ENCODE assay signal across 17 mouse cellular contexts in the genomic region with DNA sequence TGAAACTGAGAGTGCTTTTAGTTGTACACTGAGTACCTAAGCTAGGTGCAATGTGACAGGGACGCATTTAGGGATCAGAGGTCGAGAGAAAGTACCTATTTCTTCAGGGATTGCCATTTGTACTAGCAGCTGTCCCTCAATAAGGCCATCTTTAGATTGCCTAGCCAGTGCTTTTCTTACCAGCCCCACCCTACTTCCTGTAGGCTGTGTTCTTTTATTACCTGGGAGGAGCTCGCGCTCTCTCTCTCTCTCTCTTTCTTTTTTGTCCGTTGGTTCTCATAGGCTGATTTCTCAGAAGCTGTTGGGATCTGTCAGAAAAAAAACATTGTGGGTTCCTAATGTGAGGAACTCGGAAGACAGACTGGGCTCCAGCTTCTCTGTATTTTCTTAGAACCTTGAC. TPM values are rescaled to one million over a fixed set of nuclear protein-coding genes. Genes with fewer than 3 reads are reported as not detected.
DNase-seq lines count a peak whose midpoint lies in the region; ATAC-seq and TF ChIP-seq lines count a peak whose summit lies in the region.
"Had no signal": no experiment of that assay in that cellular context is flagged by ENCODE, and none has a peak within 500 bp of the region (broad histone marks: within the 10 kb centered on the region; RNA-seq: fewer than 3 reads in every experiment).

No protein-coding gene starts in this region.

- no peaks in the 10 kb centered on the region for H3K27me3 ChIP-seq in heart, embryonic 16.5 days (ENCODE audit: control insufficient read depth, insufficient read depth, low read length)
- H3K27me3 ChIP-seq in heart, embryonic 11.5 days (ENCODE audit: control insufficient read depth, insufficient read depth, low read length): no peaks in the 10 kb centered on the region
- no peaks in the 10 kb centered on the region for H3K27me3 ChIP-seq in small intestine, adult 2 months (ENCODE audit: control insufficient read depth, insufficient read depth, low read length)
- H3K27me3 ChIP-seq: embryonic facial prominence, embryonic 15.5 days; forebrain, embryonic 13.5 days had no signal

- TF ChIP-seq CTCF in small intestine, adult 2 months (IDR thresholded peaks at IDR 0.05; ENCODE audit: extremely low read depth, insufficient read length, insufficient replicate concordance, low read depth, low read length): no peak

- no peak overlapping the region for H3K4me3 ChIP-seq in heart, embryonic 16.5 days (ENCODE audit: low read length)
- H3K4me3 ChIP-seq in heart, embryonic 11.5 days (ENCODE audit: low read depth, low read length): no peak overlapping the region
- peak overlapping the region; percentile 32; the same call in 1 of the 2 replicates for H3K4me3 ChIP-seq in small intestine, adult 2 months (ENCODE audit: low read depth, low read length)
- H3K4me3 ChIP-seq: embryonic facial prominence, embryonic 15.5 days; forebrain, embryonic 13.5 days; hindbrain, embryonic 10.5 days had no signal

- H3K27ac ChIP-seq in heart, embryonic 16.5 days (ENCODE audit: low read length): peak overlapping the region; percentile 24; the same call in 1 of the 2 replicates
- H3K27ac ChIP-seq in heart, embryonic 11.5 days (ENCODE audit: low read depth, low read length): no peak overlapping the region
- H3K27ac ChIP-seq in small intestine, adult 2 months (ENCODE audit: insufficient read depth, low read depth, low read length): peak overlapping the region; percentile 100
- H3K27ac ChIP-seq: embryonic facial prominence, embryonic 15.5 days; forebrain, embryonic 13.5 days; hindbrain, embryonic 10.5 days had no signal

- WGBS in heart, embryonic 16.5 days: 73% methylated on average over 6 of the region's 6 CpGs
- WGBS in heart, embryonic 11.5 days (ENCODE audit: insufficient replicate concordance): 80% methylated on average over 6 of the region's 6 CpGs
- 20% methylated on average over 6 of the region's 6 CpGs for WGBS in small intestine, adult 2 months

- no peaks in the 10 kb centered on the region for H3K36me3 ChIP-seq in heart, embryonic 16.5 days (ENCODE audit: control insufficient read depth, insufficient read depth)
- H3K36me3 ChIP-seq in heart, embryonic 11.5 days (ENCODE audit: control insufficient read depth, insufficient read depth, low read length): no peaks in the 10 kb centered on the region
- H3K36me3 ChIP-seq in small intestine, adult 2 months (ENCODE audit: control insufficient read depth, insufficient read depth, low read length): no peaks in the 10 kb centered on the region
- H3K36me3 ChIP-seq: embryonic facial prominence, embryonic 15.5 days; hindbrain, embryonic 10.5 days had no signal

- DNase-seq in CD4-positive, CD25-positive, alpha-beta regulatory T cell, adult 2 months (ENCODE audit: low read depth, low spot score): peak; percentile 63
- peak; percentile 75 for DNase-seq in induced T-regulatory cell, adult 2 months (ENCODE audit: low read depth)
- no peak for DNase-seq in right cerebral cortex, postnatal 4 days
- no peak for DNase-seq in cerebellum, adult 9-10 months
- DNase-seq: cerebellum, adult 18-20 months; heart, adult 18-20 months; kidney, adult 11 months; liver; lung, adult 2 months; thymus, adult 18-20 months had no signal

- no peaks in the 10 kb centered on the region for H3K9me3 ChIP-seq in heart, embryonic 16.5 days (replicated peaks; ENCODE audit: control insufficient read depth, low read length)
- no peaks in the 10 kb centered on the region for H3K9me3 ChIP-seq in heart, embryonic 11.5 days (replicated peaks; ENCODE audit: control insufficient read depth, low read length)
- H3K9me3 ChIP-seq: embryonic facial prominence, embryonic 15.5 days; forebrain, embryonic 13.5 days; hindbrain, embryonic 10.5 days had no signal

- H3K4me2 ChIP-seq in heart, embryonic 16.5 days (ENCODE audit: low read depth, low read length): peak overlapping the region; percentile 10; the same call in 1 of the 2 replicates
- no peak overlapping the region for H3K4me2 ChIP-seq in heart, embryonic 11.5 days
- H3K4me2 ChIP-seq: embryonic facial prominence, embryonic 15.5 days; forebrain, embryonic 13.5 days had no signal

- H3K4me1 ChIP-seq in heart, embryonic 16.5 days (ENCODE audit: control insufficient read depth, insufficient read depth, low read length): peaks cover 23% of the 10 kb centered on the region
- H3K4me1 ChIP-seq in heart, embryonic 11.5 days (ENCODE audit: control insufficient read depth, insufficient read depth, low read length): peaks cover 25% of the 10 kb centered on the region
- H3K4me1 ChIP-seq in small intestine, adult 2 months (ENCODE audit: control insufficient read depth, insufficient read depth, insufficient read length, low read length): peaks cover 44% of the 10 kb centered on the region
- H3K4me1 ChIP-seq: forebrain, embryonic 13.5 days had no signal

- ATAC-seq in heart, embryonic 16.5 days (replicated peaks; ENCODE audit: extremely low read depth, insufficient read depth, low FRiP score): no peak
- ATAC-seq in heart, embryonic 11.5 days (replicated peaks; ENCODE audit: insufficient number of reproducible peaks, low FRiP score, low TSS enrichment): no peak
- ATAC-seq in monocyte, adult 5-6 weeks (replicated peaks; ENCODE audit: insufficient number of reproducible peaks, low FRiP score, low TSS enrichment, poor library complexity, severe bottlenecking): no peak
- ATAC-seq: forebrain, embryonic 13.5 days had no signal

- no peak for TF ChIP-seq POLR2A in small intestine, adult 2 months (IDR thresholded peaks at IDR 0.05; ENCODE audit: low read depth, low read length)

- H3K9ac ChIP-seq in heart, embryonic 16.5 days (ENCODE audit: low read length): no peak overlapping the region
- H3K9ac ChIP-seq in heart, embryonic 11.5 days (ENCODE audit: low read depth, low read length): no peak overlapping the region
- H3K9ac ChIP-seq: embryonic facial prominence, embryonic 15.5 days; forebrain, embryonic 13.5 days had no signal

RNA-seq across cellular contexts. Expression of a gene that starts 55.4 kb away (rescaled TPM):
- polyA plus RNA-seq in heart, embryonic 16.5 days (2015; fragmentation: Nextera tagmentation; extraction: Ambion mirVana): 46.2 and 49.6 TPM in 2 replicates
- polyA plus RNA-seq in heart, embryonic 11.5 days (2014; fragmentation: Nextera tagmentation; extraction: Ambion mirVana): 128 and 152 TPM in 2 replicates
- 23.5 and 49.8 TPM in 2 replicates for polyA plus RNA-seq in small intestine, adult 2 months (2012; rRNA removed)
- 20.6 to 89.1 TPM (median 24.1 TPM) in 3 replicates for total RNA-seq in monocyte, adult 5-6 weeks (2017)

Comparison
In these comparisons a context has a peak if more than half of its experiments do, and no peak if none do; other contexts are left out.
1. DNase-seq: peak in CD4-positive, CD25-positive, alpha-beta regulatory T cell, adult 2 months (single experiment) and induced T-regulatory cell, adult 2 months (single experiment); none in right cerebral cortex, postnatal 4 days (single experiment) and cerebellum, adult 9-10 months (single experiment).